Mouse (Mus musculus) thymus, postnatal 4 days (tissue): ENCODE measurements around the gene Ccdc105.

Experiments used
- DNase-seq: peaks from one replicate; pipeline ENCODE4 v3.0.0; 2021

Gene Ccdc105

DNA sequence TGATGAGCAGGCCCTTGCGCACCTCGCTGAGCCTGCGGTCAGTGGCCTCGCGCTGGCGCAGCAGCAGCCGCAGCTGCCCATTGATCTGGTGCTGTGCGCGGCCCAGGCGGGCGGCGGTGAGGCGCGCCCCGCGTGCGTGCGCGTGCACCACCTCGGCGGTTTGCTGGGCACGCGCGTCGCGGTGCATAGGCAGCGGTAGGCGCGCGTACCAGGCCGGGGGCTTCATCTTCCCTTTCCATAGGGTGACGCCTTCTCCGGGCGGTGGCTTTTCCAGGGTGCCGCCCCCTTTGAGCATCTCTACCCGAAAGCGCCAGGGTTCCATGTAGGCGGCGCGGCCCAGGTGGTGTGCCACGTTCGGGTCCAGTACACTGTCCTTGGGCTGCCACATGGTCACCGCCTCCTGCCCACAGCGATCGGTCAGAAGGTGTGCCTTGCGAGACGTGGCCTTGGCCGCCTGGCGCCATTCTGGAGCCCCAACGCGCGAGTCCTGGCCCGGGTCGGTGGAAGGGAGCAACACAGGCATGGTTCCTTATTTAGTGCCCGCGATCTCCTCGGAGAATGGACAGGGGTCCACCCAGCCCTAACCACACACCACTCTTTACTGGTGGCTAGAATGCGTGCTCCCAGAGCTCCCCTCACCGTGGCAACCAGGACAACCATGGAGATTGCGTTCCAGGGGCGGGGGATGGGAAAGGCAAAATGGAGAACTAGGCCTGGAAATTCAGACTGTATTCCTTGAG lies at the start of gene Ccdc105:
Ccdc105 (minus strand) TSS at position 614 of the 740 bp plus-strand sequence.
- peak; percentile 17 for DNase-seq

DNA sequence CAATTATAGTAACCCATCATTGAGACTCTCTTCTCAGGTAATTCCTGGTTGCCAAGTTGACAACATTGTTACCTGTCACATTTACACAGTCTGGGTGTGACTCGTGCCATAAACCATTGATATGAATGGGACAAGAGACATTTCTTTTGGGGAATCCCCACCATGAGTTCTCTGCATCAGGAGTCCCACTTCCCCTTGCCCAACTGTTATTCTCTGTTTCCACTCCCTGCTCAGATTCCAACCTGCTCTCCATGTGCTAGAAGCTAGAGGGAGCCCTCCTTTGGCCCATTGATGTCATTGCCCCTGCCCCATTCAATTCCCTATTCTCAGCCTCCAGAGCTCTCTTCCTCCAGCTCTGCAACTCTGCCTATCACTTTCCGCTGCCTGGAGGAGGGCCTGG lies 48.6 kb upstream of the Ccdc105 start:
- no peak for DNase-seq

DNA sequence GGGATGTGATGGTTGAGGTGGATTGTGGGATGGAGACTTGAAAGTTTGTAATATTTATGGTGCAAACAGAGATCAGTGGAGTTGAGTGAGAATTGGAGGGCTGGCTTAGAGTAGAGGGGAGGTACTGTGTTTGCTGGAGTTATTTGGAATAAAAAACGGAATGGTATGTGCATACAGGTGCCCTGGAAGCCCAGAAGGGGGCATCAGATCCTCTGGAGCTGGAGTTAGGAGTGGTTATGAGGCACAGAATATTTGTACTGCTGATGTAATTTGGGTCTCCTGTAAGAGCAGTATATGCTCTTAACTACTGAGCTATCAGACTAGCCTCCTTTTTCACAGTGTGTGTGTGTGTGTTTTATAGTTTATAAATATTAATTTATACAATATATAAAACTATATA lies 37.7 kb upstream of the Ccdc105 start:
- no peak for DNase-seq

DNA sequence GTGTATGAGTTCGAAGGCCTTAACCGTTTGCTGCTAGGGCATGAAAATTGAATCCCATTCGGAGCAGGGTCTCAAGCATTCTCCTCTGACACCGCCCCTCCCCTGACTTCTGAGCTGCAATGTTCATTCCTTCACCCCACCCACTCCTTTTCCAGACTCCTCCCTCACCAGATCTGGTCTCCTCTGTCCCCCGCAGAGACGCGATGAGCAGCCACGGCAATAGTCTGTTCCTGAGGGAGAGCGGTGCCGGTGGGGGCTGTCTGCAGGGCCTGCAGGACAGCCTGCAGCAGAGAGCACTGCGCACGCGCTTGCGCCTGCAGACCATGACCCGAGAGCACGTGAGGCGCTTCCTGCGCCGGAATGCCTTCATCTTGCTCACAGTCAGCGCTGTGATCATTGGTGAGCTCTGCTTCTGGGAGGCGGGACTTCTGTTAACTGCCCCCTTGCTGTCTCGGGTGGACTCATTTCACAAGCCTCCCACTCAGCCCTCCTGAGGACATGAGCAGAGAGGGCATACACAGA lies 34.8 kb upstream of the Ccdc105 start:
- DNase-seq, result peak; percentile 8

DNA sequence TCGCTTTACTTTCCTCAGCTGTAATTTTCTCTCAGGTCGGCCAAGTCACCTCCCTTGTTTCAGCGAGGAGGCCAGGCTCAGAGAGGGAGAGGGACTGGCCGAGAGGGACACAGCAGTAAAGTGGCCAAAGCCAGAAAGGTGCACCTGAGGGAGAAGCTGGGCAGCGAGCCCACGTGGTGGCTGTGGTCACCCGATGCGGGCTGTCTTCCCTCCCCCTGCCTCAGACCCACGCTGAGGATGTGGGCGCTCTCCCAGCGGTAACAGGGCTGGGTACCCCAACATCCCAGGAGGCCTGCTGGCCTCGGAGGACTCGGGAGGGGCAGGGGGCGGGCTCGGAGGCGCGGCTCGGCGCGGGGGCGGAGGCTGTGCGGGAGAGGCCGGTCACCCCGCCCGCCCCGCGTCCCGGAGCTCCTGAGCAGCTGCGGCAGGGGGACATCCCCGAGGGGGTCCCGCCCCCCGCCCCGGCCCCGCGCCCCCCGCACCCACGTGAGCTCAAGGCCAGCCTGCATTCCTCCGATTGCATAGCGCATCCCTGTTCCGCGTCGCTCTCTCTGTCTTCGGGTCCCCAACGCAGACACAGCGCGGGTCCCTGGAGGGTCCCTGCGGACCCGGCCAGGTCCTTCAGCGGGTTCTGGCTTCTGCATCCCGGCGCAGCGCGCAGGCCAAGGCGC lies 27.3 kb upstream of the Ccdc105 start, which contains the start of gene Slc1a6:
Slc1a6 (plus strand) TSS at position 516 of the 671 bp plus-strand sequence.
- DNase-seq, result peak; percentile 19

DNA sequence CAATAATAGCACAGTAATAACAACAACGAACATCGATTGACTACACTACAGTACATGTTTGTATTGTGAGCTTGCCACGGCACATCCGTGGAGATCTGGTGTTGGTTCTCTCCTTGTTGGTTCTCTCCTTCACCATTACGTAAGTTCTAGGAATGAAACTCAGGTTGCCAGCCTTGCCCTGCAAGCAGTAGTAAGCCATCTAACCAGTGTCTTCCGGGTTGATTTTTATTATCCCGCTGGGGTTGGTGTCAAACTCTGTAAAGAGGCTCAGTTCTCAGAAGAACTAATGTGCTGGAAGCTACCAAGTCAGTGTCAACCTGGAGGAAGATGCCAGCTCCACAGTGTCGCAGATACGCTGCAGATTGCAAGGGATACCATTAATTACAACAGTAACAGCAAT lies 26.7 kb upstream of the Ccdc105 start:
- DNase-seq, result no peak

DNA sequence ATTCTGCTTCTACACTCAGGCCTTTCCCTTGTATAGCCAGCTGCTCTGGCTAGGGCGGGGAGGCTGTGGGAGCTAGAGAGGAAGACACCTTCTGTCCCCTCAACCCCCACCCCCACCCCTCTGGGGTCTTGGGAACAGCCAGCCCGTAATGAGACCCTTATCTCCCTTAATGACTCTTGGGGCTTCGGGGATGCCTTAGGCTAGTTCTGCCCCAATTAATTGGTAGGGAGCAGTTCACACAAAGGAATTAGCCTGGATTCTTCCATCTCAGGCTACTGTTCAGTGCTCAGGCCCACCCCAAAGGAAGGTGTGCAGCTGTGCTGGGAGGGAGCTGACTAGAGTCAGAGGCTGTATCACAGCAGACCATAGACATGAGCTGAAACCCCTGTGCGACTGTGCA lies 23.0 kb upstream of the Ccdc105 start:
- no peak for DNase-seq

DNA sequence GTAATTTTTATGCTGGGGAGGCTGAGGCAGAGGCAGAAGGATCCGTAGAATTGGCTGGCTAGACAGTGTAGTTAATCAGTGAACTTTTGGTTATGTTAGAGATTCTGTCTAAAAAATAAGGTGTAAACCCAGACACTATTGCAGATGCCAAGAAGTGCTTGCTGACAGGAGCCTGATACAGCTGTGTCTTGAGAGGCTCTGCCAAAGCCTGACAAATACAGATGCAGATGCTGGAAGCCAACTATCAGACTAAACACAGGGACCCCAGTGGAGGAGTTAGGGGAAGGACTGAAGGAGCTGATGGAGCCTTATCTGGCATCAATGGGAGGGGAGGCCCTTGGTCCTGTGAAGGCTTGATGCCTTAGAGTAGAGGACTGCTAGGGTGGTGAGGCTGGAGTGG lies 12.7 kb upstream of the Ccdc105 start:
- no peak for DNase-seq

DNA sequence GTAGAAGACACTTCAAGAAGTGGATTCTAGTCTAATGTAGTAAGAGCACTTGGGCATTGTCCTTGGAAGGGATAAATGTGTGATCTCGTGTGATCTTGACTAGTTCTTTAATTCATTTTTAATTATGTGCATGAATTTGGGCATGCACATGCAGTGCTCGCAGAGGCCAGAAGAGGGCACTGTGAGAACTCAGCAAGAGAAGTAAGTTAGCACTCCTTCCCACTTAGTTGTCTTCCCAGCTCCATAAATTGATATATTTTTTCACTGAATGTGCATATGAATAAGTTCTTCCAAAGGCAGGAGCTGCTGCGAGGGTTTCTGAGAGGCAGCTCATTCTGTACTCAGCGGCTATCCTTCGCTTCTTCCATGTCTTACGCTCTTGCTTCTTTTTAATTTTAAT lies 3.2 kb upstream of the Ccdc105 start:
- DNase-seq, result peak; percentile 70

DNA sequence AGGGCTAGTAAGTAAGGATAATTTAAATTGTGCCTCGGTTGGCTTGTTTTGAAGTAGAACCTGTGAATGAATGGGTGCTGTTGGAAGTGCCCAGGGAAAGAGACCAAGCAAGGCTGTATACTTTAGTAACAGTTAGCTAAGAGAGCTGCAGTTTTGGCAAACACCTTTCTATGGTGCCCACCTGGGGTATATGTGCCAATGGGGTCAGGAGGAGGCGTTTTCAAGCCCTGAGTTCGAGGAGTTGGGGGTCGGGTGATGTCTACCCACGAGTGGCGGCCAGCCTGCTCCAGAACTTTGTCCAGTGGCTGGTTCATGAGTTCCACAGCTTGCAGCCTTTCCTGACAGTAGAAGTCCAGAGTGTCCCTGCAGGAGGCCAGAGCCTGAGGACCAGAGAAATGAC lies 3.9 kb downstream of the Ccdc105 start:
- no peak for DNase-seq

DNA sequence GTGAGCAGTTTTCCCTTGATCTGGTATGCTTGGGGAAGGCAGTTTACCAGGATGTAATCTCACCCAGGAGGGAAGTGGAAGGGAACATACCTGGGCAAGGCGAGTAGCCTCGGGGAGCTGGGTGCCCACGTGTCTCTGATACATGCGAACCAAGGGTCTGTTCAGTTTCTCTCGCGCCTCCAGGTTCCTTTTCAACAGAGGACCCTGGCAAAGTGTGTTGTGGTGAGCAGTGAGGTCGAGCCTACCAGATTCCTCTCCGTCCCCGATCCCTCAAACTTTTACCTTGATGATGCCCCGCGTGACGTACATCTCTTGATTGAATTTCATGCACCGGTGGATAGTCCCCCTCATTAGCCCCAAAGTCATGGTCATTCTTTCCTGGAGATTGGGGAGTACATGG lies 4.7 kb downstream of the Ccdc105 start:
- DNase-seq, result no peak

DNA sequence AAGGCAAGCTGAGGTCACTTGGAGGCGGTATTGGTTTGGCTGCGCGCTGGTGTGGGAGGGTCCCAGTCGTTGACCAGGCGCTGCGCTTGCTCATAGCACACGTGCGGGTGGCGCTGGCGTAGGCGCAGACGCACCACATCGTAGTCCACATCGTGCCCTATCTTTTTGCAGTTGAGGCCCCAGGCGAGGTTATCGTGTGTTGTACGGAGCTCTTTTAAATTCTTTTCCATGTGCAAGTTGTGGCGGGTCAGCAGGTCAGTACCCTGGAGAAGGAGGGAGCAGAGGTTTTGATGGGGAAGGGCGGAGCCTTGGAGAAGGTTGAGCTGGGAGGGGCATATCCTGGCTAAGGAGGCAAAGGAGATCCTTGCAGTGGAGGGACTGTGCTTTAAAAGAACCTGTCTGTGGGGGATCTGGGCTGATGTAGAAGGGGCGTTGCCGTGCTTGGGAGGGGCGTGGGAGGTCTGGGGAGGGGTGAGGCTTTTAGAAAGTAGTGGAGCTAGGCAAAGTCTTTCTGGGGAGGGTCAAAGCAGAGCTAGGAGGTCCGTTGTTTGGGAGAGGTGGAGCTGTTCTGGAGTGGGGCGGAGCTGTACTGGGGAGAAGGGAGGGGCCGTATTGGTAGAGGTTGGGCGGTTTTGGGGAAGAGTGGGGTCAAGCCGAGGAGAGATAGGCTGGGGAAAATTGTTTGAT lies 5.7 kb downstream of the Ccdc105 start:
- DNase-seq, result no peak

DNA sequence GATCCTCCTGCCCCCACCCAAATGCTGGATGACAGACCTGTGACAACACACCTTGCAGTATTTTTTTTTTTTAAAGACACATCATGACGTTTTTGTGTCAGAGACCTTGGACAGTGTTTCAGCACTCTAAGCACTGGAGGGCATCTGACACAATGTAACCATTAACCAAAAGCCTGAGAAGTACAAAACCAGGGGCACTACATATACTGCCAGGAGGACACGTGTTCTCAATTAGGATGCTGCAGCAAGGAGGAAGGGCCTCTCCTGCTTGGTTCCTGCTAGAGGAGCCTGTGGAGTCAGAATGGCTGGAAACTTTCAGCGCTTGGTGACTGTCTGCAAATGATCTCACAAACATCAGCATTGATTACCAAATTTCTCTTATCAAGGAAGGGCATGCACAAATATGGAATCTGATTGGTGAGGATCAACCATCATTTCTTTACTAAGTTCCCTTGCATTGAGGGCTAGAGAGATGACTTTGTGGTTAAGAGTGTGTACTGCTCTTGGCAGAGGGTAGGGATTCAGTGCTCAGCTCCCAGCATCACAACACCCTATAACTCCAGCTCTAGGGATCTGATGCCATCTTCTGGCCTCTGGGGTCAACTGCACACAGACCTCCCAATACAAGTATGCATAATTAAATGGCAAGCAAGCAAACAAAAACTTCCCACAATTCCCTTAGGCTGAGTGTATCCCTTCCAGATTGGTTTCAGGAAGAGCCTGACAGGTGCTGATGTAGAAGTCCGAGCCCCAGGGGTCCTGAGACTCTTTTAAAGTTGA lies 7.2 kb downstream of the Ccdc105 start:
- no peak for DNase-seq

DNA sequence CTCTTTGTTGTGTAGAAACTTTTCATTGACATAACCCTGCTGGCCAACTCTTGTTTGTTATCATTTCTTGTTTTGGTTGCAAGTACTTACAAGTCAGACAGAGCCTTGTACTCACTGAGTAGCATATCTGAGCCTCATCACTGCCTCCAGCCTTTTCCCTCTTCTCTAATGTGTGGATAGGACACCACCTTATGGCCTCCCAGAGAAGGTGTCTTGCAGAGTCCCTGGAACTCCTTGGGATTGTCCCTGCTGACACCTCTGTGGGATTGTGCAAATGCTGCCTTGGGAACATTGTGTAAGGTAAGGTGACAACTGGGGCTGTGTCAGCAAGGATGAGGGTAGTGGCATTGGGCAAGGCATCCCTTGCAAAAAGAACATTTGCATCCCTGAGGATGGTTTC lies 9.1 kb downstream of the Ccdc105 start:
- no peak for DNase-seq

DNA sequence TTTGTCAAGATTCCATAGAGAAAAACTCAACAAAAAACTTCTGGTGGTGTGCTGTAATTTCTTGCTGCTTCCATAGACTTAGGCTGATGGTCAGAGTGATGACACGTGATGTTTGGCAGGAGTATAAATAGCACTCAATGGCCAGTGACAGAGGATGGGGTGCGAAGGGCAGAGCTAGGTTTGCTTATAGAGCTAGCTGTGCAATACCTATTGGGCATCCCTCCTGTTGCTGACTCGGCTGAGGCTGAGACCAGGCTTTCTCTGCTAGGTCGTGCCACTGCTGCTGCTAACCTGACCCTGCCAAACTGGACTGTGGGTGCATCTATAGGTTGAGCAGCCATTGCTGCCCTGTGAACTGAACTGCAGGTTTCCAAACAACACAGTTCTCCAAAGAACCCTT lies 13.0 kb downstream of the Ccdc105 start:
- no peak for DNase-seq

DNA sequence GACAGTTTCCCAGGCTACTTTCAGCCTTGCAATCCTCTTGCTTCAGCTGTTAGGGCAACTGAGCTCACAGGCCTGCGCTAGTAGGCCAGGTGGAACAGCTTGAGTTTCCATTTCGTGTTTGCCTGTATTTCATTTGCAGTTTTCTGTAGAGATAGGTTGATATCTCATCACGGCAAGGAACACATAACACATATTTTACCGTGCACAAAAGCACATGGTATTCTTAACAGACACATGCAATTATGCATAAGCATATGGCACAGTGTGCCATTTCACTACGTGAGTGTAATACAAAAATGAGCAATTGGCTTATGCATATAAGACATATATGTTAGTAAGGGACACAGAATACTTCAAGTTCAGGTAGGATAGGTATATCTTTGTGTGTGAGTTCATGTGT lies 25.0 kb downstream of the Ccdc105 start:
- no peak for DNase-seq

DNA sequence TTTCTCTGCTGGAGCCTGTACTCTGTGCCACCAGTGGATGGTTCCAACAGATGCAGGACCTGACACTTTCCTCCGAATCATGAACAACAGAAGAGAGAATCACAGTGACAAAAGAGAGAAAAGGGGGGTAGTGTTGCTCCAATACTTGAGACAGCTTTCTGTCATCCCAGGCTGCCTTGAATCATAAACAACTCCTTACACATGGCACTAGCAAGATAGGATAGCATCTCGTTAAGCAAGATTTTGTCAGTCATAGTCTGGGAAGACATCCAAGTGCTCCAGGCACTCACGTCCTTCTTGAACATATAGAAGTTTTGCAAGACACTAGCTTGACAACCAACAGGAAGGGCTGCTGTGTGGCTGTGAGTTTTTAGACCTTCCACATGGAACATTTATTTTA lies 25.8 kb downstream of the Ccdc105 start:
- DNase-seq, result no peak

DNA sequence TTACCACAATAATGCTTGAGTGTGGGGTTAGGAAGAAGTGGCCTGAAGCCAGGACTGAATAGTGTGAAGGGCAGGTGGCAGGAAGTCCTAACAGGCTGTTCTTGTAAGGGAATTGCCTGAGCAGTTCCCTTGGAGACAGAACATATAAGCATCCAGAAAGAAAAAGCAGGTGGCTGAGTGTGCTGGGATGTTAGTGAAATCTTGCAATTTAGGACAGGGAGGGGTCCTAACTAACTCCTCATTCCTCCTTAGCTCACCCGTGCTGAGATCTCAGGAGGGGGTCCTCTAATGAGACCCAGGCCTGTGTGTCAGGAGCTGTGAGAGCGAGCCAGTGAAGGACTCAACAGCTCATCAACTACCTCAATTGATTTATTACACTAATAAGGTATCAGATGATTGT lies 29.4 kb downstream of the Ccdc105 start:
- DNase-seq, result no peak

DNA sequence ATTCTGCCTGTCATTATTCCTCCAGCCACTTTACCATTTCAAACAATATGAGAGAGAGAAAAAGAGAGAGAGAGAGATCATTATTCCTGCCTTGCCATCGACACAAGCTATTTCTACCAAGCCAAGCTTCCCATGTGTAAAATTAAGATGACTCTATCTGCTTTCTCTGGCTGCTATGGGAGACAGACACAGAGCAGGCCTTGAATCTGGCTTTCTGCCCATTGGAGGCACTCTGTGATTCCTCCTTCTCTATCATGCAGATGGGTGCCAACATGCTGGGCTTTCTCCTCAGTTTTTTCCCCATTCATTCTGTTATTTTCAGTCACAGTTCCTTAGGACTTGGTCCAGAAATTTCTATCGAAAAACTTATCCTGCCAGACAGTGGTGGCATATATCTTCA lies 30.2 kb downstream of the Ccdc105 start:
- DNase-seq, result no peak

DNA sequence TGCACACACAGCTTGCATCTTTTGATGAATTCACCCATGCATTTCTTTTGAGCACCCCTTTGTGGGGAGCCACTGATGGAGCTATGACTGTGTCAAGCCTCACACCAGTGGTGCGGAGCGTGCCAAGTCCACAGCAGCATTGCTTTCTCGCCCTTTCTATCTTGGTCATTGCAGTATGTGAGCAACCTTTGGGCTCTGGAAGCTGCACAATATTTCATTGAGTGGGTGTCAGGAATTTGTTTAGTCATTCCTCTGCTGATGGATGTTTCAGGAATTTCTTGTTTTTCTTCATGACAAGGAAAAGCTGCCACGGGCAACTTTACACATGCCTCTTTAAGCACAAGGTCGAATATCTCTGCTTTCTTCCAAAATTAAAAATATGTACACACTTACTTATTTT lies 30.8 kb downstream of the Ccdc105 start:
- DNase-seq, result no peak

DNA sequence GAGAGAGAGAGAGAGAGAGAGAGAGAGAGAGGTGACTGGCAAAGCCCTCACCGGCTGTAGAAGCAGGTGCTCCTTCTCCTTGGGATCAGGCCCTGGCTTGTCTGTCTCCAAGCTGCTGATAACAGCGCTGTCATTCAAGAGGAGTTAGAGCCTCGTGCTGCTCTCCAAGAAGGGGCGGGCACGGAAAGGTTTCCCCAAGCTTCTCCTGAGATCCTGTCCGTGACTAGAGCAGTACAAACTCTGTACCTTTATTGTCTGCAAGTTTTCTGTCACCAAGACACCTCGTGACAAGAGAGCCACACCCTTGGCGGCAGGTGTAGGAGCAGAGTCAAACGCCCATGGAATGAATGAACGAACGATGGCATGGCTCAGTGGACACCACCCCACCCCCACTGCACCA lies 34.8 kb downstream of the Ccdc105 start, which contains the start of gene Casp14:
Casp14 (minus strand) TSS at position 239 of the 400 bp plus-strand sequence.
- no peak for DNase-seq

DNA sequence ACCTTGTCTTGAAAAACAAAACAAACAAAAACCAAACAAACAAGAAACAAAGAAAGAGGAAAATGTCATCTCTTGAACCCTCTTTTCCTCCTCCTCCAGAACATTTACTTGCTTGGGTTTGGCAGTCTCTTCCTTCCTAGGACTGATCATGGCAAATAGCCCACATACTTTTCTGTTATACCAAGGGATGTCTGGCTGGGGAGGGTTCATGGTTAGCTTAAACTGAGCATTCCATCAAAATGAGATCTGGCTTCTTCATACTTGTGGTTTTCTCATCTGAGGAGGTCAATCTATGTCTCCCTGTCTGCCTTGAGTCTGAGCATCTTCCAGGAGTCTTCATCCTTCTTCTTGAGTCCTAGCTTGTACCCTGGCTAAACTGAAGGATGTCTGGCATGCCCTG lies 36.6 kb downstream of the Ccdc105 start:
- DNase-seq, result no peak

DNA sequence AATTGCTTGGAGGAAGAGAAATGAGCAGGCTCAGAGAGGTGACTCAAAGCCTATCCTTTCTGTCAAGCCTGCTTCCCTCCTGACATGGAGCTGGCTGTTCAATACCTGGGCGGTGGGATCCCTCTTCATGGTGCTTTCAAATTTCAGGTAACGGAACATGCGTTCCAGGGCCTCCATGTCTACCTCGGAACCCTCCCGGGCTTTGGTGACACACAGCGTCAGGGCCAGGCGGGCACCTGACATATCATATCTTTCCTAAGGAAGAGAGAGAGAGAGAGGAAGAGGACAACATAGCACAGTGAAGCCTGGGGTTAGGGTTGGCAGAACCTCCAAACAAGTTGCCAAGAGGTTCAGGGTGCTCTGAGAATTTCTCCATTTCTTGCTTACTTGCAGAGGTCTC lies 37.7 kb downstream of the Ccdc105 start:
- DNase-seq, result no peak
